Comparison of ENCODE assay signal across 12 mouse cellular contexts in genomic region chr6:35277903-35278587, GRCm38 (mm10). TPM values are rescaled to one million over a fixed set of nuclear protein-coding genes. Genes with fewer than 3 reads are reported as not detected.
"Had no signal": no experiment of that assay in that cellular context is flagged by ENCODE, and none has a peak within 500 bp of the region (broad histone marks: within the 10 kb centered on the region; RNA-seq: fewer than 3 reads in every experiment).

No protein-coding gene starts in this region.

- H3K36me3 ChIP-seq: limb, embryonic 12.5 days; liver, embryonic 13.5 days; lung, embryonic 15.5 days; midbrain, embryonic 13.5 days had no signal

- ATAC-seq: liver, postnatal 0 days; midbrain, embryonic 13.5 days had no signal

- H3K9ac ChIP-seq: limb, embryonic 12.5 days; liver, embryonic 13.5 days; liver, postnatal 0 days; lung, embryonic 15.5 days; midbrain, embryonic 13.5 days had no signal

- H3K4me2 ChIP-seq: limb, embryonic 12.5 days; liver, embryonic 13.5 days; lung, embryonic 15.5 days; midbrain, embryonic 13.5 days had no signal

- DNase-seq: kidney, postnatal 25 days; layer of hippocampus, adult 9-11 months; layer of hippocampus, postnatal 36 days; liver; liver, embryonic 13.5 days; liver, postnatal 0 days; lung, postnatal 36 days; thymus, postnatal 4 days had no signal

- H3K27me3 ChIP-seq: limb, embryonic 12.5 days; liver, embryonic 13.5 days; lung, embryonic 15.5 days; midbrain, embryonic 13.5 days had no signal

- H3K4me1 ChIP-seq: limb, embryonic 12.5 days; liver, embryonic 13.5 days; lung, embryonic 15.5 days; midbrain, embryonic 13.5 days had no signal

- H3K4me3 ChIP-seq: limb, embryonic 12.5 days; liver, embryonic 13.5 days; lung, embryonic 15.5 days; midbrain, embryonic 13.5 days had no signal

- H3K27ac ChIP-seq: limb, embryonic 12.5 days; liver, embryonic 13.5 days; lung, embryonic 15.5 days; midbrain, embryonic 13.5 days had no signal

- H3K9me3 ChIP-seq: limb, embryonic 12.5 days; liver, embryonic 13.5 days; lung, embryonic 15.5 days; midbrain, embryonic 13.5 days had no signal

RNA-seq across cellular contexts. Expression of gene Fam180a, which starts 47.9 kb away (rescaled TPM):
- polyA plus RNA-seq: limb, embryonic 12.5 days; neural tube, embryonic 14.5 days had no signal
